Mouse (Mus musculus): ENCODE measurements around the gene Gm20824. TPM values are rescaled to one million over a fixed set of nuclear protein-coding genes. Genes with fewer than 3 reads are reported as not detected.
"Not testable (repeated sequence)": the region's sequence is repeated elsewhere in the genome, so short reads cannot be mapped to it uniquely, and the experiment has no call there.

The Gm20824 gene
- polyA plus RNA-seq (2012; rRNA removed) (not detected in 2 replicates), polyA plus RNA-seq (2014; fragmentation: Nextera tagmentation; extraction: Ambion mirVana) (not detected in 2 replicates)

DNA sequence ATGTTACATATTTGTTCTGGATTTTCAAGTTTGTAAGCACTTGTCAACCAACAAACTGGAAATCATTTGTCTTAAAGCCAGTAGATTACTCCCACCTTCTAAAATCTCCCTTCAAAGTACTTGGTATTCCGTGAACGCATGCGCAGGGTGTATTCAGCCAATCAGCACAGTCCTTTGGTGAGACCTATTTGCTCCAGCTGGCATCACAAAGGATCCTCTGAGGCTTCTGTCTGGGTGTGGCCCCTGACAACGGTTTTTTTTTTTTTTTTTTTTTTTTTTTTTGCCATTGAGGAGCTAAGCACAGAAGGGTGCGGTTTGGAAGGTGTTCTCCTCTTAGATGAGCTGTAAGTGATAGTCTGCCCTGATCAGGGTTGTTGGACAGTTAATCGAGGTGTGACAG, at the start of gene Gm20824:
Gene Gm20824, plus strand, starts transcription at position 301 of the 400 bp plus-strand sequence.
- DNase-seq (ENCODE audit: low spot score); H3K4me3 ChIP-seq (replicated peaks; ENCODE audit: low read length); H3K4me2 ChIP-seq (replicated peaks; ENCODE audit: low read depth, low read length, severe bottlenecking); ATAC-seq (ENCODE audit: low FRiP score, low read depth); H3K27me3 ChIP-seq (ENCODE audit: control insufficient read depth, insufficient read depth, low read length); H3K27ac ChIP-seq (replicated peaks; ENCODE audit: low read depth, low read length); H3K9me3 ChIP-seq (ENCODE audit: control insufficient read depth, low read length); H3K36me3 ChIP-seq (ENCODE audit: control insufficient read depth, insufficient read depth, low read length); H3K9ac ChIP-seq (ENCODE audit: low read depth, low read length, severe bottlenecking); H3K4me1 ChIP-seq (ENCODE audit: control insufficient read depth, insufficient read depth, low read length): not testable (repeated sequence)
- no CpG with 5 or more reads among the region's 6 CpGs for WGBS

Other genes starting within 250 kb of the Gm20824 start
- gene Gm20825, start 186.4 kb upstream of the Gm20824 start, polyA plus RNA-seq (2012; rRNA removed), result not detected in 2 replicates
- gene Gm20825, start 186.4 kb upstream of the Gm20824 start, polyA plus RNA-seq (2014; fragmentation: Nextera tagmentation; extraction: Ambion mirVana), result not detected in 2 replicates

All from limb, embryonic 14.5 days (tissue).